Mouse (Mus musculus): ENCODE measurements around the gene Nfia. TPM values are rescaled to one million over a fixed set of nuclear protein-coding genes. Genes with fewer than 3 reads are reported as not detected.

Nfia gene
- polyA plus RNA-seq, 1 experiment from 2014 or later = 18.7 TPM

DNA sequence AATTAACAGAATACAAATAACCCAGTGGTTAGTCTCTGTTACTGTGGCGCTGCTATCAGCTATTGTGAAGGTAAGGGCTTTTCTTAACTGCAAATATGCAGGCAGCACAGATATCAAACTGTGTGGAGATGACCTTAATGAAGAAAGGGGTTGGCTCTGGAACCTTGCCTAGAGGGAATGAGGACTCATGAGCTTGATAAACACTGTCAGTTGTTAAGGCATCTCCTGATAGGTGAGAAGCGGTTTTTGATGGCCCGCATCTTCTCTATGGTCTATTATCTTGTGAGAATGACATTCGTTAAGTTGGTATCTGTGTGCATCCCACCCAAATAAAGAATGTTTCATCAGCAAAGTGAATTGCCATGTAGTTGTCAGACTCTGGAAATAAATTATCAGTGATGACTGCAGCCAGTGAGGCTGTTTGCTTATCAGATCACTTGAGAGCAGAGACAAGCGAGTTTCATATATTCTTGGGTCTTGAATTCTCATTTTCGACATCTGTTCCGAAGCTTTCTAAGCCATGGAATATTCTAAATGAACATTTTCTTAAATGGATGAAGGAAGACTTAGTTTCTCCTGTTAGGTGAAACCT lies 37.9 kb downstream of the Nfia start:
- no peak for DNase-seq (ENCODE audit: low spot score)

- DNase-seq (ENCODE audit: low spot score) = no peak
Measured at GRCm38 (mm10) chr4:97813035-97813434, 40.5 kb downstream of the Nfia start.

GRCm38 (mm10) chr4:97813996-97814395 lies 41.5 kb downstream of the Nfia start:
- DNase-seq (ENCODE audit: low spot score) = no peak

GRCm38 (mm10) chr4:97814515-97814914 lies 42.0 kb downstream of the Nfia start:
- no peak for DNase-seq (ENCODE audit: low spot score)

GRCm38 (mm10) chr4:97816001-97816400 lies 43.5 kb downstream of the Nfia start:
- DNase-seq (ENCODE audit: low spot score) = no peak

DNA sequence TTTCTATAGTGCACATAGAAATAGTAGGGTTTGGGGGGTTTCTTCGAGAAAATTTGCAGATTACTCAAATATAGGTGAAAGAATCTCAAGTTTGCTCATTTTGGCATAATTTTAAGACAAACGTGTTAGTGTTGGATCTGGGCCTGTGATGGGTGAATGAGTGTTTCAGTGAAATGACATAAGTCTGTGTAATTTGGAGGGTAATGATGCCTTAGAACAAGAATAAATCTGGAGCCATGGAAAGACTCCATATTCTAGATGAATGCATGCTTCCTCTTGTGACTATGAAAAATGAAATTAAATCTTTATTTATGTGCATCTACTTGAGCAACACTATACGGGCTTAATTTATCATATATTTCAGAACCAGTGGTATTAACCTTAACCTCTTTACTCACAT lies 44.2 kb downstream of the Nfia start:
- DNase-seq (ENCODE audit: low spot score) = no peak

DNA sequence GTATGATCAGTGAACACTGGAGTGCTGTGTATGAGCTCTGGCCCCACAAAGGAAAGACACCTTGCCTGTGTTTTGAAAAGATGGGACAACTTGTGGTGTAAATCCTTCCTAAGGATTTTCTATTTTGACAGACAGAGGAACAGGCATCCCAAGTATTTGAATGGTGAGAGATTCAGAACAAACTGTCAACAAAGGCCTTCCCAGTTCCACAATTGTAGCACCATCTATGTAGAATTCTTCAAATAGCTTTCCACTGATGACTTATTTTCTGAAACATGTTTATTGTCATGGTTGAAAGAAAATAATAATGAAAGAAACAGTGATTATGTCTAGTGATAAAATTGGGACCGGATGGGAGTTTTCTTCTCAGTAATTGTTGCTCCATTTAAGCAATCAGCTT lies 45.2 kb downstream of the Nfia start:
- no peak for DNase-seq (ENCODE audit: low spot score)

DNA sequence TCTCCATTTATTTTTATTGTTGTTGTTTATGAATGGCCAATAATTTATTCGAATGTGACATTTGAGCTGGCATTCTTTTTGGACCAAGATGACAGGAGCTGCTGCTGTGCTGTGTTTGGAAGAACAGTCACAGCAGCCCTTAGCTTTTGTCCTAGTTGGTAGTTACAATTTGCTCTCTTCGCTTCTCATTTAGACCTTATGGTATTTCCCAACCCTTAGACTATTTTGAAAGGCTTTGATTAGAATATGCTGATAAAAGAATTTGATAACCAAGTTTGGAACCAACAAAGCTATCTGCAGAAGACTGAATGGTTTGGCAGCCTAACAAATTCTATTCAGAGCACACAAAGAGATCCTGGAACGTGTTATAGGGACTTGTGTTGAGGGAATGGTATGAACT lies 46.0 kb downstream of the Nfia start:
- no peak for DNase-seq (ENCODE audit: low spot score)

GRCm38 (mm10) chr4:97819101-97819500 lies 46.6 kb downstream of the Nfia start:
- DNase-seq (ENCODE audit: low spot score) = no peak

DNA sequence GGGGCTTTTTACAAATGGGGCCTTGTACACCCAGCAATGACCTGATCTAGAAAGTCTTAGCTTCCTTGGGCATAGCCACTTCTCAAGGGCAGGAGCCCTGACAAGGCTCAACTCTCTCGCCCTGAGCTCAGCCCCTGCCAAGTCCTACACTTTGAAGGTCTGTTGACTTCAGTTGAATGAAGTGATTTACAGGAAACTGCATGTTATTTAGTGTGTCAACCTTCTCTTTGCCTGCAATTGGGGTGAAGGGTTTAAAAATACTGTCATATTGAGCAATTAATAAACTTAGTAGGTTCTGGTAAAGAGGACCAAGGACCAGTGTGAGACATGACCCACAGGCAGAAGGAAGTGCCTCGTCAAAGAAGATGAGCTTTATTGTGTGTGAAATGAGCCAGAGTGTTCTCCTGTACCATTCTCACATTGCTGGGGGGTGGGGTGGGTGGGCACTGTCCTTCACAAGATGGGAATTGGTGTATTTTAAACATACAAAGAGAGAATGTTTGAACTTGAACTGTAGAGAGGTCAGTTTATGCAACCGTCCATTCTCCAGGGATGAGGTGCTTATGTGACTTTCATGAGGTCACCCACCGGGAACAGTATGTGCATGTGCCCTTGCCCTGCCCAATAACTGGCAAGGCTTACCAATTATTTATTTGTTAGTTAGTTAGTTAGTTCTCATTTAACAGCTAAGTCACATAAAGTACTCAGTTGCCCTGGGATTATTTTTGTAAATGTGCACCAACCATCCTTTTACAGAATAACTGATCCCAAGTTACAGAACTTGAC lies 48.1 kb downstream of the Nfia start:
- no peak for DNase-seq (ENCODE audit: low spot score)

DNA sequence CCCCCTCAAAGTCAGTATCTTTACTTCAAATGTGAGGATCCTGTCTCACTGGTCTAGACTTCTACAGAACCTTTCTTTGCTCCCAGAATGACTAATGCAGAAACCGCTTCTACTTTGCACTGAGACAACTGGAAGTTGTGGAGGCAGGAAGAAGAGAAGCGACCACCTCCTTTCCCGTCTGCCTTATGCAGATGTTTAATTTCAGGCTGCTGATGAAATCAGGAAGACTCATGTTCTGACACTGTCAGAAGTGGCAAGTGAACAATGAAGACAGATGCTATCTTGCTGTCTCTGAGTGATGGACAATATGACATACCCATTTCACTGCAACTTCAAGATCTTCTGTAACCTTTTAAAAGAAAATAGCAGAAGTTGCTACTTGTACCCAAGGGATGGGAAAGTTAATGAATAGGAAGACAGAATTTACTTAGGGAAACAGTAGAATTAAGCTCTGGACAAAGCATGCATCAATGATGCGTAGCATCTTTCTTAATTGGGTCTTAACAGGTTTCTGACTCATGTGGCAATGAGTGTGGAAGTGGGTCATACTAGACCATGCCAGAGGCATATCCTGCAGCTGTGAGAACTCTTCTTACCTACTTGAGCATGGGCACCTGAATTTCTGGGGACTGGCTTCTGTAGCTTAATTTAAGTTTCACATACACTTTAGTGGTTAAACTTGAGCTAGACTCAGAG lies 49.2 kb downstream of the Nfia start:
- no peak for DNase-seq (ENCODE audit: low spot score)

GRCm38 (mm10) chr4:97823512-97823911 lies 51.0 kb downstream of the Nfia start:
- no peak for DNase-seq (ENCODE audit: low spot score)

DNA sequence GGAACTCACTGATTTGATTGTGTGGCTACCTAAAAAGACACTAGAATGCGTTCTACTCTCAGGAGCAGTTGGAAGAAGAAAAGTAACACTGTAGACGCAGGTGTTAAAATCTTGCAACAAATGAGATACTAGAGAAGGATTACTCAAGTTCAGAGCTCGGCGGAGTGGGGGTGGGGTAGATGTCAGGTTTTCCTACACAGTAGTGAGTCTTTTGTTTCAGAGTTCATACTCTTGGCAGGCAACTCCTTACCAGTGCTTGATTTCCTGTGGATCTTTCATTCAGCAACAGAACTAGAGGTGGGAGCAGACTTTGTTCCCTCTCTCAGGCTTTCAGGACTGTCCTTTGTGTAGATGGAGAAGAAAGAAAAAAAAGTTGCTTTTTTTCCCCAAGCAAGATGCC lies 51.9 kb downstream of the Nfia start:
- no peak for DNase-seq (ENCODE audit: low spot score)

GRCm38 (mm10) chr4:97825432-97825831 lies 52.9 kb downstream of the Nfia start:
- no peak for DNase-seq (ENCODE audit: low spot score)

DNA sequence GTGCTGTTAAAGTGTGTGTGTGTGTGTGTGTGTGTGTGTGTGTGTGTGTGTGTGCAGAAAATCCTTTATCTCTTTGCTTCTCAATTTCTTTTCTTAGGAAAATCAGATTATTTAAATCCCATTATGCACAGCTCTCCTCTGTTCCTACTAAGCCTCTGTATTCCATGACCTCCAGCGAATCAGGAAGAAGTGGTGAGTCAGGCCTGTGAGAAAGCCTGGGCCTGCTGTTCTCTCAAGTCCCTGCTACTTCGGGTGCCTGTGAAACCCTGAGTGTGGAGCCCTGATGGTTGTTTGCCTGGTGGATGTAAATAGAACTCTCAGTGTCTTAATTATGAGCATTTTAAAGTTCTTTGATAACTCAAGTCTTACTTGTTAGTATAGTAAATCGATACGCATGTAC lies 53.3 kb downstream of the Nfia start:
- no peak for DNase-seq (ENCODE audit: low spot score)

DNA sequence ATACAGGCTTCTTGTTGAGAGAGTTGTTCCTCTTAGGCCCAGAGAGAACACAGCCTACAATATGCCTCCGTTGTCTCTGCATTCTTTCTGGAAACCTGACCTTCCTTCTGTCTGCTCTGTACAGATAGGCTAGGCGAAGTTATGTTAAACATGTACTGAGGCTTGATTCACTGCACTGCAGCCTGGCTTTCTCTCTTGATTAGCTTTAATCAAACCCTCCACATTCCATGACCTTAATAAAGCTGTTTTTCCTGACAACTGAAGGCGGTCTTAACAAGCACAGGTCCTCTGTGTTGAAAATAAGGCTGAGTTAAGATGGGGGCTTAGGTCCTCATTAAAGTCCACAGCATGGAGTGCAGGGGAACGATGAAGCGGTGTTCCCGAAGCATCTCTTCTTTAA lies 54.6 kb downstream of the Nfia start:
- DNase-seq (ENCODE audit: low spot score) = no peak

DNA sequence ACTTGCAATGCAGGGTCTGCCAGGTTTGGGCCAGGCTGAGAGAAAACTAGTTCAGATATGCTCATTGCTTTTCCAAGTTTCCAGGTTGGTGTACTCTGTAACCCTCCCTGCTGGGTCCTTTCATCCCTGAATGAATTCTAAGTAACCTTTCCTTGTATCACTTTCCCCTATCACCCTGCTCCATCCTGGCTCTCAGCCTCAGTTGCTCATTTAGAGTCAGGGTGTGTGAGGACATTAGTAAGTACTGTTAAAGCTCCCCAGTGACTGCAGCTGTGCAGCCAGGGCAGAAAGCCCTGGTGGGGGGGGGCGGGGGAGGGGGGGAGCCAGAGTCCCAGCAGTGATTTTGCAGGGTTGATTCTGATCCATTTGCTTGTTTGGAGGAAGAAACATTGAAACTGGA lies 56.0 kb downstream of the Nfia start:
- no peak for DNase-seq (ENCODE audit: low spot score)

GRCm38 (mm10) chr4:97829336-97830050 lies 57.0 kb downstream of the Nfia start:
- no peak for DNase-seq (ENCODE audit: low spot score)

DNA sequence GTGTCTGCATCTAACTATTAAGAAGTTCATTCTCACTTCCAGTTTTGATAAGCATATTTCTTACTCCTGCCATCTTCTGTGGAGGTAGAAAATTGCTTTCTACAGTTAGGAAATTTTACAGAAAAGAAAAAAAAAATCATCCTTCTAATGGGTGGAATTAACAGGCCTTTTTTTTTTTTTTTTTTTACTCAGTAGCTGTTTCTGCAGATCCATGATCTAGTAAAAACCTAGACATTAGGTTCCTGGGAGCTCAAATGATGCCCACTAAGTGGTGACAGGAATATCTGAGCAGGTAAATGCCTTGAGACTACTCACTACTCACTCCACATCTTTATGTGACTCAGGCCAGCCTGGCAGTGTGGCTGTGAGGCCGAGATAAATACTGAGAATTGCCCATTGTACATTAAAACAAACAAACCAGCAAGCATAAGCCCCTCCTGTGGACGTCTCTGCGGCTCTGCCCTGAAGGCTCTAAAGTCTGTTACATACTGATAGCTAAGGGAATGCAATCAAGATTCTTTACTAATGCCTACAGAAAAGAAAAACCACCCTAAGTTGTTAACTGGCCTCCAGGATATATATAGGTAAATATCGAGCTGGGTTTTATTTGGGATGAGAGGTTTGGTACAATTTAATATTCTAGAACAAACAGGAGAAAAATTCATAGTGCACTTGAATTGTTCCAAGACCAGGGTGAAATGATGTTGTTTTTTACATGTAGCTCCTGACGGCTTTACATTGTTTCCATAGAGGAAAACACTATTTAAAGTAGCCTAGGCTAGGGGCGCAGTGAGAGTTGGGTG lies 57.7 kb downstream of the Nfia start:
- DNase-seq (ENCODE audit: low spot score) = no peak

GRCm38 (mm10) chr4:97830935-97831608 lies 58.5 kb downstream of the Nfia start:
- DNase-seq (ENCODE audit: low spot score) = no peak
